Mouse (Mus musculus) CD4-positive, CD25-positive, alpha-beta regulatory T cell, adult 4 months (primary cell): ENCODE measurements around the gene Gm11938. TPM values are rescaled to one million over a fixed set of nuclear protein-coding genes. Genes with fewer than 3 reads are reported as not detected.
"Not testable (repeated sequence)": the region's sequence is repeated elsewhere in the genome, so short reads cannot be mapped to it uniquely, and the experiment has no call there.

Experiments used
- ATAC-seq: one replicate; pipeline ENCODE4 v1.8.0; 2017
- polyA plus RNA-seq, 2 experiments: library from polyadenylated mRNA; unstranded; fragments of 100-300 nt; shearing (Covaris generic); gene quantifications; one replicate each; pipeline ENCODE4 v1.2.1; 2017

Gm11938 gene
- not detected for polyA plus RNA-seq

DNA sequence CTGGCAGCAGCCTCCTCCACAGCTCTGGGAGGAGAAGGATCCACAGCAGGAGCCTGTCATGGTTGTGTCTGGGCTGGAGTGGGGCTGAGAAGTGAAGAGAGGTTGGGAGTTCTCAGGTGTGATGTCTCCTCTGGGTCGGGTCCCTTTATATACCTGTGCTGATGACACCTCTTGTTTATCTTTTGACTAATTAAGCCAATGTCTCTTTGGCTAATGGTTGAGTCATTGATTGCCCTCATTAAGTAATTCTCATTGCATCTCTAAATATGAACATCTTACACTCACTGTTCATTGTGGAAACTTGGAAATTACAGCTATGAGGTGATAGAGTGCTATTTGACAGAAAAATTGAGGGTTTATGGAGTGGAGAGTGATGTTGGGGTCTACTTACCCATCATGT is at the start of gene Gm11938:
Gene Gm11938, minus strand, starts transcription at position 101 of the 400 bp plus-strand sequence.
- ATAC-seq = not testable (repeated sequence)

DNA sequence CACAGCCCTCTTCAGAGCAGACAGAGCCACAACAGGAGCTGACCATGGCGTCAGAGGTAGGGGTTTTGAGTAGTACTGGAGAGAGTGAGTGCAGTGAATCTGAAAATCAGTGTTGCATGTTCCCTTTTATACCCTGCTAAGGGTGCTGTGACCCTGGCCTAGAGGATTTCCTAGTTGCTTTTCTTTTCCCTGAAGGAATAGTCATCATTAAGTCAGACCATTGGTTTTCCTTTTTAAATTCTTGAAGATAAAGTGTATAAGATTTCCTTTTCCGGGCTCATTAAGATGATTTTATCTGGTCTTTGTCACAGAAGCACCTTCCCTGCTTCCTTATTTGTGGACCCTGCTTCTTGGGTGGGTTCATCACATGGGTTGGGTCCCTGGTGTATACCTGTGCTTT is 47.0 kb upstream of the Gm11938 start, which contains the start of gene Gm11555:
Gene Gm11555, minus strand, starts transcription at position 101 of the 400 bp plus-strand sequence.
- no peak for ATAC-seq

DNA sequence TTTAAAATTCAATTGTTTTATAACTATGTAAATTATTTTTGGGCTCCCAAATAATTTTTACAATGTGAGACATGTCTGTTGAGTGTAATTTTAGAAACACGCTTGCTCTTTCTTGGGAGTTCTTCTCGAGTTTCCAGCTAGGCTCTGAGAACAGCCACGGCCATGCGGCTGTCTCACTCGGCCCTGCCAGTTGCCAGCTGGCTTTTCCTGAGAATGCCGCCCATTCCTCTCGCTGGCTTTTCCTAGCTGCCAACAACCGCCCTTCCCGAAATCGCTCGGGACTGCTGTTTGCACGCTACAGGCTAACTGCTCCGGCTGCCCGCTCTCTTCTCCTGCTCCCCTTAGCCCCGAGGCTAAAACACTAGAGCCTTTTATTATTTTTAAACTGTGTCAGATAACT is 43.3 kb upstream of the Gm11938 start:
- ATAC-seq = no peak

DNA sequence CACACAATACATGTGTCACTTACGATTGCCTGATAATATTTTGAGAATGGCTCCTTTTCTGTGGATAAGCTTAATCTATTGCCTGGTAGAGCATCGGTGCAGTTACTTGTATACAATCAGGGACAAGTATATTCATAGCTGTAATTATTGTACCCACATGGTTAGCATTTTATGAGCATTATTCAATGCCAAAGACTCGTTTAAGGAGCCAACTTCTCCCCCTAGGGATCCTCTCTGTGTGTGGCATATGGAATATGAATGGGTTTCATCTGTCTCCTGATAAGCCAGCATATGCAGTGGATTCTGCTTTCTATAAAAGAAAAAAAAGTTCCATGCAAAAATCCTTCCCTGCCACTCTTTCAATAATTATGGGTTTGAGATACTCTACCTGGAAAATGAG is 41.2 kb upstream of the Gm11938 start:
- no peak for ATAC-seq

DNA sequence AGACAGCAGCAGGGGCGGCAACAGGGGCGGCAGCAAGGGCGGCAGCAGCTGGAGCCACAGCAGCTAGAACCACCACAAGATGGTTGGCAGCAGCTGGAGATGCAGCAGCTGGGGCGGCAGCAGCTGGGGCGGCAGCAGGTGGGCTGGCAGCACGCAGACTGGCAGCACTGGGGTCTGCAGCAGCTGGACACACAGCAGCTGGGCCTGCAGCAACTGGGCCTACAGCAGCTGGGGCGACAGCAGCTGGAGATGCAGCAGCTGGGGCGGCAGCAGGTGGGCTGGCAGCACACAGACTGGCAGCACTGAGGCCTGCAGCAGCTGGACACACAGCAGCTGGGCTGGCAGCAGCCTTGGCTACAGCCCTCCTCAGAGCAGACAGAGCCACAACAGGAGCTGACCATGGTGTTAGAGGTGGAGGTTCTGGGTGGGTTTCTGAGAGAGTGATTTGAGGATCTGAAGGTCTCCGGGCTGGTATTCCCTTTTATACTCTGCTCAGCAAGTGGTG is 40.6 kb upstream of the Gm11938 start, which contains the start of gene Krtap4-7:
Gene Krtap4-7, minus strand, starts transcription at position 455 of the 505 bp plus-strand sequence.
- ATAC-seq = not testable (repeated sequence)

DNA sequence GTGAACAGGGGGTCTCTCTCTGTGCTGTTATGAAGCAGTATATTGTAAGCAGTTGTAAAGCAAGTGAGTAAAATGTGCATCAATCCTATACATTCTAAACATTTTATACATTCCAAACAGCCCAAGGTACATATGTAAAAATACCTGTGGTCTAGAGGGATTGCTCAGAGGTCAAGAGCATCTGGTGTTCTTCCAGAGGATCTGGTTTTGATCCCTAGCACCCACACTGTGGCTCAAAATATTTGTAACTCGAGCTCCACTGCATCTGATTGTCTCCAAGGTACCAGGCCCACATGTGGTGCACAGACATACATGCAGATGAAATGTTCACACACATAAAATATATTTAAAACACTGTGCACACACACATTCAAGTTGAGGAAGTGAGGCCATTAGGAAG is 37.8 kb upstream of the Gm11938 start:
- no peak for ATAC-seq

DNA sequence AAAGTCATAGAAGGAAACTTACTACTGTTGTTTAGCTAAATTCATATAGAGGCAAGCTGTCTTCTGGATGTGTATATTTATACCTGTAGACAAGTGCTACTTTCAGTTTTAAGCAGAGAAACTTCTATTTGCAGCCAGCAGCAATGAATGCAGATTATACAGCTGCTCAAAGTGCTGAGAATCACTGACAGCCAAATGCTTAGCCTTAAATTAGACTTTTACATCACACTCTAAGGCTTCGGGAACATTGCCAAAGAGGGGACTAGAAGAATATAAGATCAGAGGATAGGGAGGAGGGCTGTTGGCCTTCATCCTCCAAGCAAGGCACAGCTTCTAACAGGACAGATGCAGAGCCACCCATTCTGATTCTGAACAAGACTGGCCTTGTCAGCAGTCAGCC is 34.0 kb upstream of the Gm11938 start:
- no peak for ATAC-seq

DNA sequence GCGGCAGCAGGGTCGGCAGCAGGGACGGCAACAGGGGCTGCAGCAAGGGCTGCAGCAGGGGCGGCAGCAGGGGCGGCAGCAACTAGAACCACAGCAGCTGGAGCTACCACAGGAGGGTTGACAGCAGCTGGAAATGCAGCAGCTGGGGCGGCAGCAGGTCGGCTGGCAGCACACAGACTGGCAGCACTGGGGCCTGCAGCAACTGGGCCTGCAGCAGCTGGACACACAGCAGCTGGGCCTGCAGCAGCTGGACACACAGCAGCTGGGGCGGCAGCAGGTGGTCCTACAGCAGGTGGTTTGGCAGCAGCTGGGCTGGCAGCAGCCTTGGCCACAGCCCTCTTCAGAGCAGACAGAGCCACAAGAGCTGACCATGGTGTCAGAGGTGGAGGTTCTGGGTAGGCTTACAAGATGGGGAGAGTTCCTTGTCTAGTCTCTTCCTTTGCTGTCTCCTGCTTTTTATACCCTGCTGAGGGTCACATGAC is 31.6 kb upstream of the Gm11938 start, which contains the start of gene Krtap4-2:
Gene Krtap4-2, minus strand, starts transcription at position 432 of the 482 bp plus-strand sequence.
- no peak for ATAC-seq

DNA sequence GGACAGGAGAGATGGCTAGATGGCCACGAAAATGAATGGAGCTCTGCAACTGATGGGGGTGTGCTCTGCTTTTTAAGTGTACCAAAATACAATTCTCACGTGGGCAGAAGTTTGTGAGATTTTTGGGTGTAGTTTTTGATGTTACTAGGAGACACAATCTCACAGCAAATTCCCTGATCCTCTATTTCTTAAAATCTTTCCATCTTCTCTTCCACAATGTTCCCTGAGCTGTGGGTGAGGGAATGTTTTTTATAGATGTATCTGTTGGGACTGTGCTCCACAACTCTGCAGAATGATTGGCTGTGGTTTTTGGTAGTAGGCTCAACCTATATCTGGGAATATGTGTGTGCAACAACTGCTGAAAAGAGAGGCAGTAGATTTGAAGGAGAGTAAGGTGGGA is 30.2 kb upstream of the Gm11938 start:
- no peak for ATAC-seq

DNA sequence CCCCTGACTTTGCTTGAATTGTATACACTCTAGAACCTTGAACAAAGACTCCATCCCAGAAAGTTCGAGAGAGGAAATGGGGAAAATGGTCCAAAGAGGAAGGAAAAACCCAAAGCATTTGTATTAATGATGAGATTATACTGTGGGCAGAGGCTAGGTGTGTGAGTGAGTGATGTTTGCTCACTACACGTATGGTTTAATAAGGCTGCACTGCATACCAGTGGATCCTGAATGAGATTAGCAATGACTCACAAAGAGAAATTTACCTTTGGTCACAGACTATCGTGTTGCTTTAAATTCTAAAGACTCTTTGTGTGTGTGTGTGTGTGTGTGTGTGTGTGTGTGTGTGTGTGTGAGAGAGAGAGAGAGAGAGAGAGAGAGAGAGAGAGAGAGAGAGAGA is 27.8 kb upstream of the Gm11938 start:
- no peak for ATAC-seq

DNA sequence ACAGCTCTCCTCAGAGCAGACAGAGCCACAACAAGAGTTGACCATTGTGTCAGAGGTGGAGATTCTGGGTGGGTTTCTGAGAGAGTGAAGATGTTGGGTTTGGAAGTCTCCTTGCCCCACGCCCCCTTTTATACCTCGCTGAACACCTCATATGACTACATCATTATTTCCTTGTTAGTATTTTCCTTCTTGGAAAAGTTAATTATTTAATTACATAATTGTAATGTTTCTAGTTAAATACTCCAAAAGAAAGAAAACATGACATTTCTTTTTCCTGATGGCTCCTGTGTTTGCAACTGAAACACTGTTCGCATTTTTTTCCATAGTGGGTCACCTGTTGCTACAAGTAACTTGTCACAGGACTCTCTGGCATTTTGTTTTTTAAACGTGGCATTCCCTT is 25.0 kb upstream of the Gm11938 start, which contains the start of gene Krtap4-1:
Gene Krtap4-1, minus strand, starts transcription at position 101 of the 400 bp plus-strand sequence.
- no peak for ATAC-seq

DNA sequence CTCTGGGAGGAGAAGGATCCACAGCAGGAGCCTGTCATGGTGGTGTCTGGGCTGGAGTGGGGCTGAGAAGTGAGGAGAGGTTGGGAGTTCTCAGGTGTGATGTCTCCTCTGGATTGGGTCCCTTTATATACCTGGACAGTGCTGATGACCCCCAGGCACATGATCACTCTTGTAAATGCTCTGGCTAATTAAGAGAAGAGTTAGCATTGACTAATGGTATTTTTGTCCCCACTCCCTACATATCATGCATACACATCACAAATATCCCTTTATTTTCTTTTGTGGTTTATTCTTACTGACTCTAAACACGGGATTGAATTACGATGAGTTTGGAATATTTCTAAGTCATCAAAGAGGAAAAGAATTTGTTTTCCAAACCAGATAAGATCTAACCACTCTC is 17.2 kb upstream of the Gm11938 start, which contains the start of gene Gm11562:
Gene Gm11562, minus strand, starts transcription at position 101 of the 400 bp plus-strand sequence.
- no peak for ATAC-seq

DNA sequence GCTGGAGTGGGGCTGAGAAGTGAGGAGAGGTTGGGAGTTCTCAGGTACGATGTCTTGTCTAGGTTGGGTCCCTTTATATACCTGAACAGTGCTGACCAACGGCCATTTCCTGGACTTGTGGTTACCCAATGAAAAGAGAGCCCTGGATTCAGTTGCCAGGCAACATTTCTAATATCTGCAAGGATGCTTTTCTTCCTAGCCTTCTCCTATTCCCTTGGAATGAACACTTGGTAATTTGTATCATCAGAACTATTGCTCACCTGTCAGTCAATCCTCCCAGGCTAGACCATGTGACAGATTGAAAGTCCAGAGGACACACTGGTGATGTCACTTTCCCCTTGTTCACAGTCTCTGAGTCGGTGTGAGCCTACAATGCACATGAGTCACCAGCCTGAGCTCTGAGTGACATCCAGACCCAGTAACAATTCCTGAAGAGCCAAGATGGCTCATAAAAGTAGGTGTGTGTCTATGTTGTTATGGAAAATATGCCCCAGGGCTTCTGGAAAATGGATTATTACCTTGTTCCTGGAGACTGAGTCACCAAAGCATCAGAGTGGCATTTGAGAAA is 11.8 kb upstream of the Gm11938 start, which contains the start of gene Krtap2-4:
Gene Krtap2-4, minus strand, starts transcription at position 51 of the 568 bp plus-strand sequence.
- no peak for ATAC-seq

DNA sequence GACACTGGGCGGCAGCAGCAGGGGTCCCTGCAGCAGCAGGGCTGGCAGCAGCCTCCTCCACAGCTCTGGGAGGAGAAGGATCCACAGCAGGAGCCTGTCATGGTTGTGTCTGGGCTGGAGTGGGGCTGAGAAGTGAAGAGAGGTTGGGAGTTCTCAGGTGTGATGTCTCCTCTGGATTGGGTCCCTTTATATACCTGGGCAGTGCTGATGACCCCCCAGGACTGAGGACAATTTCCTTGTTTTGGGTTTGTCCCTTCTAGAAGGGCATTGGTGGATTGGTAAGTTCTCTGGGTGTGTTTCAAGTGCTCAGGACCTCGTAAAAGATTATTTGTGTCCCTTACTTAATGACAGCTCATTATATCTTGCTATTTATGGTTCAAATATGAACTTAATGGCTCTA is 7.0 kb upstream of the Gm11938 start, which contains the start of gene Gm11937:
Gene Gm11937, minus strand, starts transcription at position 101 of the 400 bp plus-strand sequence.
- ATAC-seq = not testable (repeated sequence)

DNA sequence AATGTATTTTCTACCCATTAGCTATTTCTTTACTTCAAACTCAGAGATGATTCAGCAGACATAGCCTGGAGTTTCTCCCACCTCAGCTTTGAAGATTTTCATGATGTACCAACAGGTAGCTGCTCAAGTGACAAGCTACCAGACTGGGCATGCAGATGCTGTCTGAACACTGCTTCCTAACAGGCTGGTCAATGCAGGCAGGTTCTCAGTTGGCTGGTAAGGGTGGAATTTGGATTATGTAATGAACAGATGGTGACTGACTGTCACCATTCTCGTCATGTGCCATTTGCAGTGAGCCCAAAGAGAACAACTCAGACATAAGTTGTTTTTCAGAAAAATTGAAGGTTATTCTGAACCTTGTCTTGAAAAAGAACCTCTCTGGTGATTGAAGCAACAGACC is 6.0 kb upstream of the Gm11938 start:
- no peak for ATAC-seq

DNA sequence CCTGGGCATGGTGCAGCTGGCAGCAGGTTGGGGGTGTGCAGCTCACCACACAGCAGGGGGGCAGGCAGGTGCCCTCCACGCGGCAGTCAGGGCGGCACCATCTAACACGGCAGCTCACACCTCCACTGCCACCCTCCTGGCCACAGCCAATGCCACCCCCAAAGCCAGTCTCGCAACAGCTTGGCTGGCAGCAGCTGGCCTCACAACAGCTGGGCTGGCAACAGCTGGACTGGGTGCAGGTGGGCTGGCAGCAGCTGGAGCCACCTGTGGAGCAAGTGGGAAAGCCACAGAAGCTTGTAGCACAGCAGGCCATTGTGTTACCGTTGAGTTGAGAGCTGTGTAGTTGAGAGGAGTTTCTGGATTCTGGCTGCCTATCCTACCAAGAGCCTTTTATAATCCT is 5.4 kb downstream of the Gm11938 start, which contains the start of gene Krtap9-3:
Gene Krtap9-3, minus strand, starts transcription at position 364 of the 400 bp plus-strand sequence.
- ATAC-seq = not testable (repeated sequence)

DNA sequence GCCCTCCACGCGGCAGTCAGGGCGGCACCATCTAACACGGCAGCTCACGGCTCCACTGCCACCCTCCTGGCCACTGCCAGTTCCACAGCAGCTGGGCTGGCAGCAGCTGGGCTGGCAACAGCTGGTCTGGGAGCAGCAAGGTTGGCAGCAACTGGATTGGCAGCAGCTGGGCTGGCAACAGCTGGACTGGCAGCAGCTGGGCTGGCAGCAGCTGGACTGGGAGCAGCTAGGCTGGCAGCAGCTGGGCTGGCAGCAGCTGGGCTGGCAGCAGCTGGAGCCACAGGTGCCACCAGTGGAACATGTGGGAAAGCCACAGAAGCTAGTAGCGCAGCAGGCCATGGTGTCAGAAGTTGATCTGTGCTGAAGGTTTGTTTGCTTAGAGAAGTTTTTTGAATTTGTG is 12.1 kb downstream of the Gm11938 start, which contains the start of gene Krtap1-3:
Gene Krtap1-3, minus strand, starts transcription at position 359 of the 400 bp plus-strand sequence.
- ATAC-seq = no peak

DNA sequence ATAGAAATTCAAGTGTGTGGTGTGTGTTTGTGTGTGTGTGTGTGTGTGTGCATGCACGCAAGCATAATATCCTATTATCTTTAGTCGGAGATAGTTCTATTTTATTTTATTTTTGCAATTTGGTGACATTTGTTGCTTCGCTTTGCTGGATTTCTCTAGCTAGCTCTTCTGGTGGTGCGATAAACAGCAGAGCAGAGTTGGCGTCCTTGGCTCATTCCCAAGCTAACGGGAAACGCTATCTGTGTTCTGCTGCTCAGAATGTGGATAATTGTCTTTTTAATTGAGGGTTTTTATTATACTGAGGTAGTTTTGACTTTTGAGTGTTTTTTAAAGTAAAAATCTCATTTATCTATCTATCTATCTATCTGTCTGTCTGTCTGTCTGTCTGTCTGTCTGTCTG is 18.0 kb downstream of the Gm11938 start:
- no peak for ATAC-seq

DNA sequence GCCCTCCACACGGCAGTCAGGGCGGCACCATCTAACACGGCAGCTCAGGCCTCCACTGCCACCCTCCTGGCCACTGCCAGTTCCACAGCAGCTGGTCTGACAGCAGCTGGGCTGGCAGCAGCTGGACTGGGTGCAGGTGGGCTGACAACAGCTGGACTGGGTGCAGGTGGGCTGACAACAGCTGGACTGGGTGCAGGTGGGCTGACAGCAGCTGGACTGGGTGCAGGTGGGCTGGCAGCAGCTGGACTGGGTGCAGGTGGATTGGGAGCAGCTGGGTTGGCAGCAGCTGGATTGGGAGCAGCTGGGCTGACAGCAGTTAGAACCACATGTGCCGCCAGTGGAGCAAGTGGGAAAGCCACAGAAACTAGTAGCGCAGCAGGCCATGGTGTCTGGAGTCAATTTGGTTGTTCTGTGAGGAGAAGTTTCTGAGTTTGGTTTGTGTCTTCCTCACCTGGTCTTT is 19.8 kb downstream of the Gm11938 start, which contains the start of gene Krtap1-4:
Gene Krtap1-4, minus strand, starts transcription at position 410 of the 460 bp plus-strand sequence.
- no peak for ATAC-seq

DNA sequence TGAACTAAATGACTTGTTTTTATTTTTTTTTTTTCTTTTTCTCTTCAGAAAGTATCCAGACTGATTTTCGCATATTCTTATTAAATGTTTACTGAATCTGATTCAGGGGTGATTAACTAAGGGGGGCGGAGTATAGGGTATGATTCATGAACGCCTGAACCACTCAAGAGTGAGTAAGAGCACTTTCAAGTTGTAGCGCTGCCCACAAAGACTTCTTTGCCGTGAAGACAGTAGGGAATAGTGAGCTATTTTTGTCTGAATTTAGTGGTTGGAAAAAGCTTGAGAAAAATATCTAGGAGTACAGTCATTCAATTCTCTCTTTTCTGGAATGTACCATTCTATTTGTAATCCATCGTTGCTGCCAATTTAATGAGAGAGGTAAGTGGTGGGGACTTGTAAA is 21.5 kb downstream of the Gm11938 start:
- ATAC-seq = no peak

DNA sequence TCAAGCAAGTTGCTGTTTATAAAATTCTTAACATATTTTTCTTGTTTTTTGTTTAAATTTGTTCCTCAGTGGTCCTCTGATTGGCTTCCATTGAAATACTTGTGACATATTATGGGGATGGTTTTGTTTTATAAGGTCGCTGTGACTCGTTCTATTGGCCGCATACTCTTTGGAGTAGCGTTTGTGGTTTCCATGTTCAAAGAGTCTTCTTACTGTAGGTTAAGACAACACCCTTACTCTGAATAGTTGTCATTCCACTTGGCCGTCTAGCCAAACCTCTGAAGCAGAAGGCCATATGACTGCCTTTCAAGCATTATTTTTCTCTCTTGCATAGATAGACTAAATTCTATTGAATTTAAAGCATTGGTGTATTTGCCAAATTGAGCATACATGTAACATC is 22.1 kb downstream of the Gm11938 start:
- ATAC-seq = no peak

DNA sequence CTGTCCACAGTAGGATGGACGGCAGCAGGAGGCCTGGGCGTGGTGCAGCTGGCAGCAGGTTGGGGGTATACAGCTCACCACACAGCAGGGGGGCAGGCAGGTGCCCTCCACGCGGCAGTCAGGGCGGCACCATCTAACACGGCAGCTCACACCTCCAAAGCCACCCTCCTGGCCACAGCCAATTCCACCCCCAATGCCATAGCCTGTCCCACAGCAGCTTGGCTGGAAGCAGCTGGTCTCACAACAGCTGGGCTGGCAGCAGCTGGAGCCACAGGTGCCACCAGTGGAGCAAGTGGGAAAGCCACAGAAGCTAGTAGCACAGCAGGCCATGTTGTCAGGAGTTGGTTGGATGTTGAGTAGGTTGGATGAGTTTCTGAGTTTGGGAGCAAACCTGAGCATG is 22.5 kb downstream of the Gm11938 start, which contains the start of gene Krtap1-5:
Gene Krtap1-5, minus strand, starts transcription at position 381 of the 400 bp plus-strand sequence.
- ATAC-seq = no peak

DNA sequence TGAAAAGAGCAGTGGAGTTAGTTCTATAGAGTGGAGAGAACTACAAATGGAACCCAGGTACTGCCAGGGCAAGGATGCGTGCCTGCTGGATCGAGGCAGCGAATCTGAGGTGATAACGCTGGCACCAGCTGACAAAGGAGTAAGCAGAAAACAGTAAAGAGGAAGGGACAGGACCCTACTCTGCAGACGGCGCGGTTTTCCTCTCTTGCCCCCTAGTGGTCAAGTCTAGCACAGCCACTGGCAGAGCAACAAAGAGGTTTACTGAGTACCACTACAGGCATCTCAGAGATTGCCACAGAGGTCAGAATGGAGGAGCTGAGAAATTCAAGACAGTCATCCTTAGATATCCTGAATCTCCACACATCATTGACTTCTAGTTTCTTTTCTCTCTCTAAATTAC is 29.0 kb downstream of the Gm11938 start:
- no peak for ATAC-seq
